ENCODE assay signal across 11 mouse cellular contexts in the genomic region with DNA sequence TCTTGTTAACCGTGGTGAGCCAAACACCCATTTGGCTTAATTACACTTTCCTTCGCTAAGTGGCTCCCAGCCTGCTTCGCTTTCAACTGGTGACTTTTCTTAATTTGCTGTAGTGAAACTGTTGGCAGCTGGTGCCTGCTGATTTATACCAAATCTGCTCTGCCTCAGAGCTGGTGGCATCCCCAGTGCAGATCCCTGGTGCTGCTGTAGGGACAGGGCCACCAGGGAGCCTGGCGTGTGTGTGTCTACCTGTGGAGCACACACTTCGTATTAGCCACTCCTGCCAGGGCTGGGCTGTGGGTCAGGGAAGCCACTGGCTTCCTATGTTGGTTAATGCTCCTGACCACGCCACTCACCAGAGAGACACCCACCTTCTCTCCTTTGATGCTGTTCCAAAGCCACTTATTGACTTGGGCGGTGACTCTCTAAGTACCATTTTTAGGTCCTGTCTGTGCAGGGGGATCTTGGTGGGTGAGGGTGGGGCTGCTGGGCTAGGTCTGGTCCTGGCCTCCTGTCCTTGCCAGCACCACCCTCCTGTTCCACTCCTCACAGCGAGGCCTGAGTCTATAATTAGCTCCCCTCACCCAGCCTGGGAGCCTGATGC. TPM values are rescaled to one million over a fixed set of nuclear protein-coding genes. Genes with fewer than 3 reads are reported as not detected.
DNase-seq lines count a peak whose midpoint lies in the region; ATAC-seq lines count a peak whose summit lies in the region.
"Had no signal": no experiment of that assay in that cellular context is flagged by ENCODE, and none has a peak within 500 bp of the region (broad histone marks: within the 10 kb centered on the region; RNA-seq: fewer than 3 reads in every experiment).

No protein-coding gene starts in this region.

- no peak overlapping the region for H3K27ac ChIP-seq in kidney, embryonic 14.5 days (ENCODE audit: low read depth, low read length)
- H3K27ac ChIP-seq in forebrain, embryonic 14.5 days (ENCODE audit: low read depth, low read length): 0 out of 2 replicates have a peak overlapping the region, but pooled peaks have one; percentile 44
- peak overlapping the region; percentile 70; the same call in 1 of the 2 replicates for H3K27ac ChIP-seq in heart, embryonic 11.5 days (ENCODE audit: low read depth, low read length)
- H3K27ac ChIP-seq in lung, embryonic 16.5 days (ENCODE audit: low read length): peak overlapping the region; percentile 39
- H3K27ac ChIP-seq: embryonic facial prominence, embryonic 12.5 days; hindbrain, embryonic 15.5 days had no signal

- 32% methylated on average over 8 of the region's 8 CpGs for WGBS in kidney, embryonic 14.5 days
- WGBS in forebrain, embryonic 14.5 days: 32% methylated on average over 8 of the region's 8 CpGs
- WGBS in heart, embryonic 11.5 days (ENCODE audit: insufficient replicate concordance): 32% methylated on average over 8 of the region's 8 CpGs
- WGBS in lung, embryonic 16.5 days: 38% methylated on average over 8 of the region's 8 CpGs

- H3K9ac ChIP-seq in kidney, embryonic 14.5 days (ENCODE audit: low read depth, low read length): no peak overlapping the region
- H3K9ac ChIP-seq in forebrain, embryonic 14.5 days (ENCODE audit: low read length): no peak overlapping the region
- H3K9ac ChIP-seq in heart, embryonic 11.5 days (ENCODE audit: low read depth, low read length): no peak overlapping the region
- no peak overlapping the region for H3K9ac ChIP-seq in lung, embryonic 16.5 days (ENCODE audit: low read length)
- H3K9ac ChIP-seq: embryonic facial prominence, embryonic 12.5 days; hindbrain, embryonic 15.5 days had no signal

- no peaks in the 10 kb centered on the region for H3K27me3 ChIP-seq in kidney, embryonic 14.5 days (ENCODE audit: control insufficient read depth, insufficient read depth, low read length)
- H3K27me3 ChIP-seq in forebrain, embryonic 14.5 days (replicated peaks; ENCODE audit: control insufficient read depth, insufficient read depth, low read length): no peaks in the 10 kb centered on the region
- H3K27me3 ChIP-seq in heart, embryonic 11.5 days (ENCODE audit: control insufficient read depth, insufficient read depth, low read length): no peaks in the 10 kb centered on the region
- H3K27me3 ChIP-seq in lung, embryonic 16.5 days (ENCODE audit: control insufficient read depth, insufficient read depth, low read depth, low read length): no peaks in the 10 kb centered on the region
- H3K27me3 ChIP-seq: embryonic facial prominence, embryonic 12.5 days; hindbrain, embryonic 15.5 days had no signal

- no peak for ATAC-seq in kidney, embryonic 14.5 days (ENCODE audit: low FRiP score, low TSS enrichment)
- ATAC-seq in forebrain, embryonic 14.5 days: peak; percentile 63
- peak; percentile 29; the same call in 1 of the 2 replicates for ATAC-seq in heart, embryonic 11.5 days (replicated peaks; ENCODE audit: insufficient number of reproducible peaks, low FRiP score, low TSS enrichment)
- ATAC-seq in lung, embryonic 16.5 days (ENCODE audit: low read depth): peak; percentile 71

- H3K4me2 ChIP-seq in kidney, embryonic 14.5 days (replicated peaks; ENCODE audit: low read depth, low read length): no peak overlapping the region
- no peak overlapping the region for H3K4me2 ChIP-seq in forebrain, embryonic 14.5 days (ENCODE audit: low read length)
- H3K4me2 ChIP-seq in heart, embryonic 11.5 days: no peak overlapping the region
- H3K4me2 ChIP-seq in lung, embryonic 16.5 days (ENCODE audit: low read depth, low read length): no peak overlapping the region
- H3K4me2 ChIP-seq: embryonic facial prominence, embryonic 12.5 days; hindbrain, embryonic 15.5 days had no signal

- DNase-seq in kidney, adult 11 months: peak; percentile 48
- DNase-seq in forebrain, embryonic 14.5 days (ENCODE audit: low spot score): peak; percentile 84
- no peak for DNase-seq in left cerebral cortex, adult 8-10 months (ENCODE audit: low spot score in 2 of 2)
- no peak for DNase-seq in urinary bladder, postnatal 4 days (ENCODE audit: low spot score in 2 of 2)
- DNase-seq: adrenal gland, postnatal 36 days; right cerebral cortex, adult 18-20 months had no signal

- H3K4me3 ChIP-seq in kidney, embryonic 14.5 days (ENCODE audit: low read length): no peak overlapping the region
- no peak overlapping the region for H3K4me3 ChIP-seq in forebrain, embryonic 14.5 days (ENCODE audit: low read depth, low read length)
- no peak overlapping the region for H3K4me3 ChIP-seq in heart, embryonic 11.5 days (ENCODE audit: low read depth, low read length)
- no peak overlapping the region for H3K4me3 ChIP-seq in lung, embryonic 16.5 days (ENCODE audit: low read length)
- H3K4me3 ChIP-seq: embryonic facial prominence, embryonic 12.5 days; hindbrain, embryonic 15.5 days had no signal

- H3K4me1 ChIP-seq in kidney, embryonic 14.5 days (ENCODE audit: control insufficient read depth, insufficient read depth, low read length): peaks cover 8% of the 10 kb centered on the region; the same call in 1 of the 2 replicates
- H3K4me1 ChIP-seq in forebrain, embryonic 14.5 days (ENCODE audit: control insufficient read depth, insufficient read depth, low read length): peaks cover 12% of the 10 kb centered on the region
- H3K4me1 ChIP-seq in heart, embryonic 11.5 days (ENCODE audit: control insufficient read depth, insufficient read depth, low read length): peaks cover 21% of the 10 kb centered on the region
- H3K4me1 ChIP-seq in lung, embryonic 16.5 days (replicated peaks; ENCODE audit: control insufficient read depth, insufficient read depth, low read length): peaks cover 10% of the 10 kb centered on the region

- H3K9me3 ChIP-seq in kidney, embryonic 14.5 days (ENCODE audit: control insufficient read depth, low read length): no peaks in the 10 kb centered on the region
- H3K9me3 ChIP-seq in forebrain, embryonic 14.5 days (replicated peaks; ENCODE audit: control insufficient read depth, low read length): no peaks in the 10 kb centered on the region
- H3K9me3 ChIP-seq in heart, embryonic 11.5 days (replicated peaks; ENCODE audit: control insufficient read depth, low read length): no peaks in the 10 kb centered on the region
- H3K9me3 ChIP-seq in lung, embryonic 16.5 days (ENCODE audit: control insufficient read depth, low read length): no peaks in the 10 kb centered on the region
- H3K9me3 ChIP-seq: embryonic facial prominence, embryonic 12.5 days; hindbrain, embryonic 15.5 days had no signal

- H3K36me3 ChIP-seq in kidney, embryonic 14.5 days (ENCODE audit: control insufficient read depth, insufficient read depth, low read length): no peaks in the 10 kb centered on the region; the same call in 1 of the 2 replicates
- H3K36me3 ChIP-seq in forebrain, embryonic 14.5 days (ENCODE audit: control insufficient read depth, insufficient read depth, low read length): no peaks in the 10 kb centered on the region
- H3K36me3 ChIP-seq in heart, embryonic 11.5 days (ENCODE audit: control insufficient read depth, insufficient read depth, low read length): no peaks in the 10 kb centered on the region
- H3K36me3 ChIP-seq in lung, embryonic 16.5 days (ENCODE audit: control insufficient read depth, insufficient read depth, low read length): no peaks in the 10 kb centered on the region
- H3K36me3 ChIP-seq: embryonic facial prominence, embryonic 12.5 days; hindbrain, embryonic 15.5 days had no signal

RNA-seq across cellular contexts. Expression of a gene that starts 30.1 kb away (rescaled TPM):
- 10.1 and 12.3 TPM in 2 replicates for polyA plus RNA-seq in kidney, embryonic 14.5 days (2014; fragmentation: Nextera tagmentation; extraction: Ambion mirVana)
- polyA plus RNA-seq in forebrain, embryonic 14.5 days (2014; fragmentation: Nextera tagmentation; extraction: Ambion mirVana): 8.0 and 10.0 TPM in 2 replicates
- 17.9 and 21.3 TPM in 2 replicates for polyA plus RNA-seq in heart, embryonic 11.5 days (2014; fragmentation: Nextera tagmentation; extraction: Ambion mirVana)
- polyA plus RNA-seq in lung, embryonic 16.5 days (2015; fragmentation: Nextera tagmentation; extraction: Ambion mirVana): 8.6 and 9.9 TPM in 2 replicates
- total RNA-seq in left cerebral cortex, adult 8-10 months (2022): 10 to 100 TPM; 84.0 to 92.2 (median 89.0) TPM

Comparison
In these comparisons a context has a peak if more than half of its experiments do, and no peak if none do; other contexts are left out.
1. DNase-seq: peak in kidney, adult 11 months (single experiment) and forebrain, embryonic 14.5 days (single experiment); none in left cerebral cortex, adult 8-10 months (0 of 2) and urinary bladder, postnatal 4 days (0 of 2).